Mouse (Mus musculus) C2C12 (cell line): ENCODE measurements around the gene Sfmbt1.

Experiments used
- CEBPB ChIP-seq: IDR thresholded peaks from one replicate; pipeline ENCODE4 v1.6.1; 2011; ENCODE audit warnings: low read depth, mild to moderate bottlenecking, control low read depth, moderate library complexity
- CTCF ChIP-seq: IDR thresholded peaks from one replicate; pipeline ENCODE4 v1.5.1; 2011; ENCODE audit not compliant: control insufficient read depth, insufficient read depth, insufficient read length
- MYOG ChIP-seq: IDR thresholded peaks from one replicate; pipeline ENCODE4 v1.6.1; 2011; ENCODE audit not compliant: control insufficient read depth, insufficient read length; ENCODE audit errors: extremely low read depth
- USF1 ChIP-seq: IDR thresholded peaks from one replicate; pipeline ENCODE4 v1.6.1; 2011; ENCODE audit warnings: low read depth, mild to moderate bottlenecking, control low read depth, moderate library complexity

GRCm38 (mm10) chr14:30716051-30716952 is 1.7 kb downstream of the Sfmbt1 start:
- no peak for TF ChIP-seq CTCF
- TF ChIP-seq CEBPB, result no peak
- TF ChIP-seq MYOG, result no peak
- no peak for TF ChIP-seq USF1
